Mouse (Mus musculus) small intestine, adult 2 months (tissue): ENCODE data around the gene Nudt5.

ENCODE experiments used
- CTCF ChIP-seq: fragments of 200-500 bp; IDR thresholded peaks from 2 replicates; pipeline ENCODE4 v1.5.1; 2012; ENCODE audit warnings: low read depth, mild to moderate bottlenecking, control low read depth, inconsistent platforms, low read length, moderate library complexity, mixed read lengths; ENCODE audit not compliant: insufficient replicate concordance, insufficient read length; ENCODE audit errors: extremely low read depth
- POLR2A ChIP-seq: fragments of 200-500 bp; IDR thresholded peaks from 2 replicates; pipeline ENCODE4 v1.6.1; 2012; ENCODE audit warnings: low read depth, mild to moderate bottlenecking, control low read depth, inconsistent platforms, low read length, moderate library complexity

DNA sequence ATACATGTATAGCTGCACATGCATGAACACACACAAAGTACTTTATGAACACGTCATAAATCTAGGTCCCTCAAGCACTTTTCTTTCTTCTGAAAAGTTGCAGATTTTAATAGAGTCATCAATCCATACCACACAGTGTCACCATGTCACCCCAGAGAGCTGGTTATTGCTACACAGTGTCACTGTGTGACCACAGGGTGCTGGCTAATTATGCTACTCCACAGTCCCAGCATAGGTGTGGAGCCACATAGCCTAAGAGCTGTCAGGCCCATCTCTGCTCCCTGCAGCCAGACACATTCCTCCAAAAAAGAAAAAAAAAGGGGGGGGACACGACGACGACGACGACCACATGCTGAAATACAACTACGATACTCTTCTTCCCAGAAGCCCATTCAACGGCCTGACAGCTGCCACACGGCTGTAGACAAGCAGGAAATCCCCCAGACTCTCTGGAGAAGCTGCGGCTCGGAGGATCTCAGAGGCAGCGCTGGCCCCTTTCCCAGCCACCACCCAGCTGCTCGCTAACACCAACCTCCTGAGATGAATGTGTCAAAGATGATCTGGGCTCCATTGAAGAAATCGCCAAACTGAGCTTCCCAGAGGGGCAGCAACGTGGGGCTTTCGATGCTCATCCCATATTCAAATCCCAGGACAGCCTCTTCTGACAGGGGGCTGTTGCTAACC is 66.6 kb downstream of the Nudt5 start:
- TF ChIP-seq POLR2A, result no peak
- TF ChIP-seq CTCF, result no peak
